Mouse (Mus musculus): ENCODE measurements around the gene Igfbp1. TPM values are rescaled to one million over a fixed set of nuclear protein-coding genes. Genes with fewer than 3 reads are reported as not detected.

The Igfbp1 gene
- polyA plus RNA-seq, 1 experiment from 2014 or later = 0.13 TPM

DNA sequence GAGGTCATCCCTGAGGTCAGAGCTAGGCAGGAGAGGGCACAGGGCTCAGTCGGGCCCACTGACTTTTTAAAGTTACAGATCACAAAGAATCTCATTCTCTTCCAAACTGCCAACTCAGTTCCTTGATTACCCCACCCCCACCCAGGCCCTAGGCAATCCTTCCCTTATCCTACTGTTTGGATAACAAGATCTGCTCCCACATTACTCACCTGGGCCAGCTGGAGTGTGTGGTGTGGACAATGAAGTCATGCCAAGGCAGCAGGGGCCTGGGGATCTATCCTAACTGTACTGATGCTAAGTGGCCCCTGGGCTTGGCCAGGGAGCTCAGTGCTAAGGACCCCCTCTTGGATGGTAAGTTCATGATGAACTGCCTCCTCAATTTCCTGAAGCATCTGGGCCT lies 13.2 kb upstream of the Igfbp1 start:
- no peak for ATAC-seq (ENCODE audit: low FRiP score, low TSS enrichment)
- H3K4me2 ChIP-seq (ENCODE audit: low read length) = no peak overlapping the region
- H3K9ac ChIP-seq (replicated peaks; ENCODE audit: low read length) = no peak overlapping the region
- H3K27me3 ChIP-seq (ENCODE audit: control insufficient read depth, insufficient read depth, low read length) = no peaks in the 10 kb centered on the region
- H3K4me3 ChIP-seq (replicated peaks; ENCODE audit: low read depth, low read length) = no peak overlapping the region
- no peak for DNase-seq
- H3K9me3 ChIP-seq (ENCODE audit: control insufficient read depth, low read length) = no peaks in the 10 kb centered on the region
- 0 out of 2 replicates have a peak, but pooled peaks cover 7% of the 10 kb centered on the region for H3K4me1 ChIP-seq (ENCODE audit: control insufficient read depth, insufficient read depth, low read length)
- no peak overlapping the region for H3K27ac ChIP-seq (replicated peaks; ENCODE audit: low read depth, low read length)
- WGBS = 13% methylated on average over 1 of the region's 1 CpGs
- H3K36me3 ChIP-seq (ENCODE audit: control insufficient read depth, insufficient read depth, low read length) = no peaks in the 10 kb centered on the region

DNA sequence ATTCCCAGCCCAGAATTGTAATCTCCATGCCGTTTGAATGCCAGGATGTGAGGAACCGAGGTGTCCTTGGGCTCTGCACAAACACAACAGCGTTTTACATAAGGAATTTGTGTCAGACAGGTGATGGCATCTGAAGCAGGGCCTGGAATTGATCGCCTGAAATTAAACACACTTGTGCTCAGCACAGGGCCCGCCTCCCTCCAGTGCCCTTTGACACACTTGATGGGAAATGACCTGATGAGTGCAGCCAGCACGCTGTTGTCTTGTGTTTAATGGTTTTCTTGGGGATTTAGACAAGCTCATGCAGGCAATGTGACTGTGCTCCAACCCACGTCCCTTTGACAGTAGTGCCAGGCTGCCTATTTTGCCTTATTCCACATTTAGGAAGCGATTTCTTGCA lies 10.1 kb upstream of the Igfbp1 start:
- Histone ChIP-seq H3K4me3 (replicated peaks; ENCODE audit: low read depth, low read length) (no peak overlapping the region), H3K9me3 (ENCODE audit: control insufficient read depth, low read length) (no peaks in the 10 kb centered on the region), H3K4me2 (ENCODE audit: low read length) (no peak overlapping the region), H3K36me3 (ENCODE audit: control insufficient read depth, insufficient read depth, low read length) (no peaks in the 10 kb centered on the region), H3K4me1 (ENCODE audit: control insufficient read depth, insufficient read depth, low read length) (0 out of 2 replicates have a peak, but pooled peaks cover 4% of the 10 kb centered on the region), H3K27me3 (ENCODE audit: control insufficient read depth, insufficient read depth, low read length) (no peaks in the 10 kb centered on the region), H3K27ac (replicated peaks; ENCODE audit: low read depth, low read length) (no peak overlapping the region), H3K9ac (replicated peaks; ENCODE audit: low read length) (no peak overlapping the region)
- DNase-seq = no peak
- 61% methylated on average over 8 of the region's 8 CpGs for WGBS
- ATAC-seq (ENCODE audit: low FRiP score, low TSS enrichment) = no peak

DNA sequence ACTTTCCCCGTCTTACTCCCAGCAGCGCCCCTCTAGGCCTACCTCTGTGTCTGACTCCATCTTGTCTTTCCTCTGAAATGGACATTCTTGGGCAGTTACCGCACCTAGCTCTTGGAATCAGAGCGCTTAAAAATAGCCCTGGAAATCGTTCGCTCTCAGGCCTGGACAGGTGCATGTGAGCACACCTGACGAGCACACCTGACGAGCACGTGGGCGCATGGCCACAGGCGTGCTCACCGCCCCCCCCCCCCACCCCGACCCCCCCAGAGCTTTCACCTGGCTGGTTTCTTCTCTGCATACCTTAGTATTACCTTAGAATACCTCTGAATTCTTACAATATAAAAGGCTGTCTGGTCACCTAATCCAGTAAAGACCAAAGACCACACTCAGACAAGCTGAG lies 9.1 kb upstream of the Igfbp1 start, which contains the start of gene Gm11985:
Gene Gm11985 (minus strand): TSS at position 101 of the 400 bp plus-strand sequence.
- ATAC-seq (ENCODE audit: low FRiP score, low TSS enrichment) (no peak), DNase-seq (no peak)
- Histone ChIP-seq H3K4me1 (ENCODE audit: control insufficient read depth, insufficient read depth, low read length) (no peaks in the 10 kb centered on the region), H3K4me3 (replicated peaks; ENCODE audit: low read depth, low read length) (no peak within 1 kb of the TSS), H3K27me3 (ENCODE audit: control insufficient read depth, insufficient read depth, low read length) (no peaks in the 10 kb centered on the region), H3K9ac (replicated peaks; ENCODE audit: low read length) (no peak within 1 kb of the TSS), H3K4me2 (ENCODE audit: low read length) (no peak within 1 kb of the TSS), H3K36me3 (ENCODE audit: control insufficient read depth, insufficient read depth, low read length) (no peaks in the 10 kb centered on the region), H3K27ac (replicated peaks; ENCODE audit: low read depth, low read length) (no peak within 1 kb of the TSS), H3K9me3 (ENCODE audit: control insufficient read depth, low read length) (no peaks in the 10 kb centered on the region)
- 89% methylated on average over 13 of the region's 13 CpGs for WGBS

DNA sequence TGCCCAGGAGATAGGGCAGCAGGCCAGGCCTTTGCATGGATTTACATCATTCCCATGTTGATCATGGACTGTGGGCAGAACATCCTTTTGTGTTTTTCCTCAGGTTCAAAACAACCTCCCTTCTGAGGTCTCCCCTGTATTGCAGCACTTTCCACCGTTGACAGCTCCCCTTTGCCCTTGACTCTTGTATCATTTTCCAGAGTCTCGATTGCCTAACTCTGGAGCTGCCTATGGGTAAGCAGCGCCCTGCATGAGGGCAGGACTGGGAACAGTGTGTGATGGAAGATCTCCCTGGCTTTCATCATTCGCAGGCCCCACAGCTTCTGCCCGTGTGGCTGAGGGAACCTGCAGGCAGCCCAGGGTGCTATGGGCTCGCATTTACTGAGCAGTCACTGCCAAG lies 4.9 kb upstream of the Igfbp1 start:
- H3K9me3 ChIP-seq (ENCODE audit: control insufficient read depth, low read length) = no peaks in the 10 kb centered on the region
- H3K9ac ChIP-seq (replicated peaks; ENCODE audit: low read length) = no peak overlapping the region
- peaks cover 7% of the 10 kb centered on the region; the same call in 1 of the 2 replicates for H3K4me1 ChIP-seq (ENCODE audit: control insufficient read depth, insufficient read depth, low read length)
- DNase-seq (no peak), ATAC-seq (ENCODE audit: low FRiP score, low TSS enrichment) (no peak)
- 73% methylated on average over 6 of the region's 6 CpGs for WGBS
- H3K27ac ChIP-seq (replicated peaks; ENCODE audit: low read depth, low read length) = no peak overlapping the region
- H3K27me3 ChIP-seq (ENCODE audit: control insufficient read depth, insufficient read depth, low read length) = no peaks in the 10 kb centered on the region
- no peak overlapping the region for H3K4me3 ChIP-seq (replicated peaks; ENCODE audit: low read depth, low read length)
- no peak overlapping the region for H3K4me2 ChIP-seq (ENCODE audit: low read length)
- no peaks in the 10 kb centered on the region for H3K36me3 ChIP-seq (ENCODE audit: control insufficient read depth, insufficient read depth, low read length)

DNA sequence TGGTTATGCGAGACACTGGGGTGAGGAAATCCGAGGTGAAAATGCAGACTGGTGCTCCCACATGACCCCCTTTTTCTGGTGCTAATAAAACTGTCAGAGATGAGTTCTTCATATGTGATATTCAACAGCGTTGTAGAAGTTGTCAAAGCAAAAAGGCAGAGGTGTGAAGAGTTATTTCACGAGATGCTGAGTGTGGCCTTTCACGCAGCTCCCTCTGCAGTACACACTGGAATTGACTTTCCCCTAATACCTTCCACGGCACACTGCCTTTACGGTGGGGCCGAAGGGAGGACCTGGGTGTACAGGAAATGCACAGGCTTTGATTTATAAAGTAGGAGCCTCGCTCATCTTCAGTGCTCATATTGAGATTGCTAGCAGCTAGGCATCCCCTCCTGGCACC lies 4.4 kb upstream of the Igfbp1 start:
- Histone ChIP-seq H3K36me3 (ENCODE audit: control insufficient read depth, insufficient read depth, low read length) (no peaks in the 10 kb centered on the region), H3K4me2 (ENCODE audit: low read length) (no peak overlapping the region), H3K27ac (replicated peaks; ENCODE audit: low read depth, low read length) (no peak overlapping the region), H3K9ac (replicated peaks; ENCODE audit: low read length) (no peak overlapping the region), H3K9me3 (ENCODE audit: control insufficient read depth, low read length) (no peaks in the 10 kb centered on the region), H3K27me3 (ENCODE audit: control insufficient read depth, insufficient read depth, low read length) (no peaks in the 10 kb centered on the region), H3K4me1 (ENCODE audit: control insufficient read depth, insufficient read depth, low read length) (peaks cover 7% of the 10 kb centered on the region; the same call in 1 of the 2 replicates), H3K4me3 (replicated peaks; ENCODE audit: low read depth, low read length) (no peak overlapping the region)
- ATAC-seq (ENCODE audit: low FRiP score, low TSS enrichment) (no peak), DNase-seq (no peak)
- 80% methylated on average over 9 of the region's 9 CpGs for WGBS

DNA sequence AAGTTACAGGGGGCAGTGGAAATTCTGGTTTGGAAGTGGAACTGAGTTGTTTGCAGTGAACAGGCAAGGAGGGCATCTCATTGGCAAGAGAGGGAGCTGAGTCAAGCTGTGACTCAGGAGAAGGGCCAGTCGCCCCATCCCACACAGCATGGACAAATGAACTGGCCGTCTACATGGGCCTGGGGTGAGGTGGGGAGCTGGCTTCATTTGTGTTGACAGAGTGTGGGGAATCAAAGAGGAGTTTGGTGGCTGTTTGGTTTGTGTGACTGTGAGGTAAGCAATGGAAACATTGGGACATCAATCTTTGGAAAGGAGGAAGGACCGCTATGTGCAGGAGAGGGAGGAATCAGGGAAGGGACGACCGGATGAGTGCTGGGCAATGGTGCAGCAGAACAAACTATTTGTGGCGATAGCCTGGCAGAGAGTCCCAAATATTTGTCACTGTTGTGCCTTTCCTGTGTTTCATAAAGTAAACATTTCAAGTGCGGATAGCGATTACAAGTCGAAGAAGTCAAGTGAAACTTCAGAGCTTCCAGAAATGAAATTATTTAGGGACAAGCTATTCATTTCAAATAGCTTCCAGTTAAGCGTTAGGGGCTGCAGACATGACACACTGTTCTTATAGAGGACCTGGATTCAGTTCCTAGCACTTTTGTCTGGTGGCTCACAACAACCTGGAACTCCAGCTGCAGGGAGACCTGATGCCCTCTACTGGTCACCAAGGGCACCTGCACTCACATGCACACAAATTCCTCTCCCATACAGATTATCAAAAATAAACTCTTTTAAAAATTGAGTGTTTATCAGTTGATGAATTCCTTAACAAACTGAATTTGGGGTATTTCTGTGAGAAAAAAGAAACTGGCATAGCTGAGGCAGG lies 2.9 kb upstream of the Igfbp1 start:
- 97% methylated on average over 10 of the region's 10 CpGs for WGBS
- no peaks in the 10 kb centered on the region for H3K27me3 ChIP-seq (ENCODE audit: control insufficient read depth, insufficient read depth, low read length)
- ATAC-seq (ENCODE audit: low FRiP score, low TSS enrichment) (no peak), DNase-seq (no peak)
- H3K27ac ChIP-seq (replicated peaks; ENCODE audit: low read depth, low read length) = no peak overlapping the region
- no peak overlapping the region for H3K9ac ChIP-seq (replicated peaks; ENCODE audit: low read length)
- H3K4me3 ChIP-seq (replicated peaks; ENCODE audit: low read depth, low read length) = no peak overlapping the region
- H3K4me2 ChIP-seq (ENCODE audit: low read length) = no peak overlapping the region
- no peaks in the 10 kb centered on the region for H3K36me3 ChIP-seq (ENCODE audit: control insufficient read depth, insufficient read depth, low read length)
- H3K4me1 ChIP-seq (ENCODE audit: control insufficient read depth, insufficient read depth, low read length) = peaks cover 7% of the 10 kb centered on the region; the same call in 1 of the 2 replicates
- no peaks in the 10 kb centered on the region for H3K9me3 ChIP-seq (ENCODE audit: control insufficient read depth, low read length)

DNA sequence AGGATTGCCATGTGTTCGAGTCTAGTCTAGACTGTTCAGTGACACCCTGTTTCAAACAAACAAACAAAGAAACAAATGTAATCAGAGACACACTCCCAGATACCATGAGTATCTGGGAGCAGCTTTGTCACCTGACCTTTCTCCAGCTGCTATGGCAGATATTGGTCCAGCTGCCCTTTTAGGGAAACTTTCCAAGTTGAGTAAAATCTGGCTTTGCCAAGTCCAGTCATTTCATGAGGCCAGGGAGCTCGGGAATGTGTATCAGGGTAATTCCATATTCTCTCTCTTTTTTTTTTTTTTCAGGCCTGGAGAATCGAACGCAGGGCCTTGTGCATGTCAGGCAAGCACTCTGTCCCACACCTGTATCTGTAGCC lies 2.3 kb upstream of the Igfbp1 start:
- WGBS = 90% methylated on average over 4 of the region's 4 CpGs
- DNase-seq (no peak), ATAC-seq (ENCODE audit: low FRiP score, low TSS enrichment) (no peak)
- Histone ChIP-seq H3K36me3 (ENCODE audit: control insufficient read depth, insufficient read depth, low read length) (no peaks in the 10 kb centered on the region), H3K9ac (replicated peaks; ENCODE audit: low read length) (no peak overlapping the region), H3K27ac (replicated peaks; ENCODE audit: low read depth, low read length) (no peak overlapping the region), H3K4me3 (replicated peaks; ENCODE audit: low read depth, low read length) (no peak overlapping the region), H3K9me3 (ENCODE audit: control insufficient read depth, low read length) (no peaks in the 10 kb centered on the region), H3K4me1 (ENCODE audit: control insufficient read depth, insufficient read depth, low read length) (peaks cover 7% of the 10 kb centered on the region; the same call in 1 of the 2 replicates), H3K27me3 (ENCODE audit: control insufficient read depth, insufficient read depth, low read length) (no peaks in the 10 kb centered on the region), H3K4me2 (ENCODE audit: low read length) (no peak overlapping the region)

DNA sequence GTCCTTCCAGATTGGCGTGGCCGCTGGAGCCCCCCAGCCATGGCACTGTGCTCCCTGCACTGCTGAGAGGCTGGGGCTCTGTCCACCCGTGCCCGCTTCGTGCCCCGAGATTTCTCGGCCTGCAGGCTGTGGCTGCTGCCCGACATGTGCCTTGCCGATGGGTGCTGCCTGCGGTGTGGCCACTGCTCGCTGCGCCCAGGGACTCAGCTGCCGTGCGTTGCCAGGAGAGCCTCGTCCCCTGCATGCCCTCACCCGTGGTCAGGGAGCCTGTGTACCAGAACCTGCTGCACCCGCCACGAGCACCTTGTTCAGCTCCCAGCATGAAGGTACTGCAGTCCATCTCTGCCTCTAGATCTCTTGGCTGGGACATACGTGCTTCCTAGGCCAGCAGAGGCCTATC lies 424 bp downstream of the Igfbp1 start:
- Histone ChIP-seq H3K9me3 (ENCODE audit: control insufficient read depth, low read length) (no peaks in the 10 kb centered on the region), H3K4me3 (replicated peaks; ENCODE audit: low read depth, low read length) (no peak overlapping the region), H3K36me3 (ENCODE audit: control insufficient read depth, insufficient read depth, low read length) (no peaks in the 10 kb centered on the region), H3K4me2 (ENCODE audit: low read length) (no peak overlapping the region), H3K27me3 (ENCODE audit: control insufficient read depth, insufficient read depth, low read length) (no peaks in the 10 kb centered on the region), H3K4me1 (ENCODE audit: control insufficient read depth, insufficient read depth, low read length) (peaks cover 7% of the 10 kb centered on the region; the same call in 1 of the 2 replicates), H3K27ac (replicated peaks; ENCODE audit: low read depth, low read length) (no peak overlapping the region), H3K9ac (replicated peaks; ENCODE audit: low read length) (no peak overlapping the region)
- WGBS = 88% methylated on average over 19 of the region's 19 CpGs
- ATAC-seq (ENCODE audit: low FRiP score, low TSS enrichment) (no peak), DNase-seq (no peak)
